Mouse (Mus musculus) spleen, postnatal 10 days (tissue): ENCODE measurements at regions not wholly inside any gene's neighbourhood (a gene's known extent, or its start where the extent isn't known, plus 50 kb on each side); places are given as distances from the start of the nearest gene placed in this dataset.
A peak's percentile ranks its signal among the peaks of the same experiment; 100 is the strongest.

ENCODE experiments used
- DNase-seq, 2 experiments: peaks; one replicate each; pipeline ENCODE4 v3.0.0; 2021 to 2022; ENCODE audit warnings: low spot score in 2 of 2

DNA sequence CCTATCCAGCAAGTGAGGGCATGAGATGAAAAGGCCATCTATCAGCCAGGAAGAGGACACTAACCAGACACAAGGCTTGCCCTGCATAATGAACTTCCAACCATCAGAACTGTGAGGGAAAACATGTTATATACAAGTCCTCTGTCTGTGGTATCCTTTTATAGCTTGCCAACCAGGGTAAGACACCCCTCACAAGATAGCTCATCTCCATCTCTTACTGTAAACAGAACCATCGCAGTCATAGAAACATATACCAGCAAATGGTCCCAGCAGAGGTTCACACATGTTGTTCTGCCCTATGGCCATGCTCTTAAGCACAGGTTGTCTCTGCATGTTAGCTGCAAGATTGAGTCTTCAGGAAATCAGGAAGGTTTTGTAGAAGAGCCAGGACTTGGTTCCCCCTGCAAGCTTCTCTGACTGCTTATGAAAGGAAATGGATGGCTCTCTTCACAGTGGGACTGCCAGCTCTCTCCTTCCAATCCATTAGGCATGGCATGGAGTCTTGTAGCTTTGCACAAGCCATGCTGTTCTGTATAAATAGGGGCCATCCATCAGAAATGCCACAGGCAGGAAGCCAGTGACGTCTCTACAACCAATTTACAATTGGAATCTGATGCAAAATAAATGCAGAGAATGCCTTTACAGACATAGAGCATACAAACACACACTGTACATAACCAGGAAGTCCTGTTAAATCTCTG lies 1514.0 kb upstream of the Lrrc6 start:
- no peak for DNase-seq

DNA sequence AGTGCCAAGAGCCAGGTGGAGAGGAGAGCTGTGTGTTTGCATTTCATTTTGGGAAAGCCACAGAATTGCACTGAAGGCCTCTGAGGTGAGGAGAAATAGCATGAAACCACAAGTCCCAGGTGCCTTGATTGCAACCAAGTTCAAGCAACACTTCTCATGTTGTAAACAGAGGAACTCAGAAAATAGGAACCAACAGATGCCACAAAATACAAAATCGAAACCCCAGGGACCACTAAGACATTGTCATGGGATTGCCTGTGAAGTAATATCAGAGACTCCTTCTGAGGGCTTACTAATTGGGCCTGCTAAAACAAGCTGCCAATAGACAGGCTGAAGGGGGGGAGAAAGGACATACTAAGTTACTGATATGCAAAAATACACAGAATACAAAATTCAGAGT lies 1510.5 kb upstream of the Lrrc6 start:
- no peak for DNase-seq

DNA sequence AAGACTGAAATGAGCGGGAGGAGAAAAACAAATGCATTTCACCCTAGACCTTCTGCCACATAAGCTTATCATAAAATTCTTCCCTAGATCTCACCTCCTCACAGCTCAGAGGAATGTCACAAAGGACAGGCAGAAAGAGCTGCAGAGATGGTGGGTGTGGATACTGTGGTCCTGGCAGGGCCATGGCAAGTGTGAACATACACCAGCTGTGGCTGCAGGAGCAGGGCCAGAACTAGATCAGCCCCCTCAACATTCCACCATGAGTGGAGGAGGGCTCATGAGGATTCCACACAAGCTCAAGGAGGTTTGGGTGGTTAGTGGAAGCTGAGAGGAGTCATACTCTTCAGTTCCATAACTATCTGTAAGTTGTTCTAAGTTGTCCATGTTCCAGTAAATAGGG lies 1509.5 kb upstream of the Lrrc6 start:
- DNase-seq, result no peak

DNA sequence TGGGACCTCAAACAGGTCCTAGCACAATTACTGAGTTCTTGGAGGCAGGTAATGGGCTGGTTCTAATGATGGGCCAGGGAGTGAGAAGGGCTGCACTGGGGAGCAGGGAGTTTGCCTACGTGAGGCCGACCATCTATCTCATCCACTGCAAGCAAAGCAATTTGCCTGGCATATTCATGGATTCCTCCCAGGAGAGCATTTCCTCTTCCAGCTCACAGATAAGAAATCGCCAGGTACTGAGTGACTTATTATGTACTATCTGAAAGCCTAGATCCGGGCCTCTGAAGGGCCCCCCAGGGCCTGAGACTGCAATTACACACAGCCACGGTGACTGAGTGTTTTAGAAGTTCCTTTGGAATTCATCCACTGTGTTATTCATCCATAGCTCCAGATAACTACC lies 1504.1 kb upstream of the Lrrc6 start:
- DNase-seq, result no peak

DNA sequence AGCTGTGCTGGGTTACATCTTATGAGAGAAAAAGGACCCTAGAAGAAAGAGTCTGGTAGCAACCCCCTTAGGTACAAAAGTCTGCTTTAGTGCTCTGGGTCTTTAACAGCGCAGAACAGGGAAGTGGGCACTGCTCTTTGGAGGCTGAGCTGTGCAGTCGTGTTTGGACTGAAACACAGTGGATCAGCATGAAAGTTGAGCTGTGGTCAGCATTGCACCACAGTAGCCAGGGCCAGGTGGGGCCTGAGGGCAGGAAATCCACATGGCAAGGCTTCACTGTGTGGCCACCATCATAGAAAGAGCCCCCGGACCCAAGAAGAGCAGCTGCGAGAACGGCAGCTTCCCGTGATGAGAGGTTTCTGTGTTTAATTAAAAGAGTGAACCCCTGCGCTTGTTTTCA lies 1495.8 kb upstream of the Lrrc6 start:
- no peak for DNase-seq

DNA sequence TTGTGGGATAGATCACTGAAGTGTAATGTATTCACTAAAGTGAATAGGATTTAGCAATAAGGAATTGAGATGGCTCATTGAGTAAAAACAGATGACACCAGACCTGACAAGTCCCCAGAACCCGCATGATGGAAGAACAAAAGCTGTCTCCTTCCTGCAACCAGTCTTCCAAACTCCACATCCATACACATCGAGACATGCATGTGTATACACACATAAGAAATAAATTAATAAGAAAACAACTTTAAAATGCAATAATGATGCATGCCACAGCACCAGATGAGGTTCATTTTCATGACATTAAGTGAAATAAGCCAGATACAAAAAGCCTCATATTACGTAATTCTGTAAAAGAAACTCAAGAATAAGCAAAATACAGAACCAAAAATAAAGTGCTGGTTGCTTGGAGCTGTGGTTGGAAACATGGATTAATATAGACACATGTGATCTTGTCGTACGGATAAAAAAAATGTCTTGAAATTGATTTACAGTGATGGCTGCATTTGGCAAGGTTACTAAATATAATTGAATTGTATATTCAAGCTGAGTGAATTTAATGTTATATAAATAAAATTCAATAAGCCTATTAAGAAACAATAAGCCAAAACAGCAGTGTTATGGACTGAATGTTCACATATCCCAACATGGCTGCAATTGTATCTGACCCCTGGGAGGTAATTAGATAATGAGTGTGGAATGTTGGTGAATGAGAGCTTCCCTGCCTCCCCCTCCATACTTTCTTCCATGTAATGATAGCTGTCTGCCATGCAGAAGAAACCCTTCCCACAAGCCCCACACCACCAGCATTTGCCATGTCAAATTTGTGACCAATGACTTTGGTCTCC lies 1488.9 kb upstream of the Lrrc6 start:
- DNase-seq, result no peak

DNA sequence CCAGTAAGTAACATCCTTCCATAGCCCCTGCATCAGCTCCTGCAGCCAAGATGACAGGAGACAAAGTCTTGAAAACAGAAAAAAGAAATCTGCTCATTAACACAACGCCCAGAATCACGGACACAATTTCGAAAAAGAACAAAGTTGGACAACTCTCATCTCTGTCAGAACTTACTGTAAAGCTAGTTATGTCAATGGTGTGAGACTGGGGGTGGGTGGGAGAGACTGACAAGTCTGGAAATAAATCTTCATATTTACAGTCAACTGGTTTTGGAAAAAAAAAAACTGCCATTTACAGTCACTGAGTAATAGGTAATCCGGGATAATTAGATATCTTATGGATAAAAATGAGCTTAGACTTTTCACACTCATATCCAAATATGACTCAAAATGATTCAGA lies 1487.2 kb upstream of the Lrrc6 start:
- DNase-seq, result no peak

DNA sequence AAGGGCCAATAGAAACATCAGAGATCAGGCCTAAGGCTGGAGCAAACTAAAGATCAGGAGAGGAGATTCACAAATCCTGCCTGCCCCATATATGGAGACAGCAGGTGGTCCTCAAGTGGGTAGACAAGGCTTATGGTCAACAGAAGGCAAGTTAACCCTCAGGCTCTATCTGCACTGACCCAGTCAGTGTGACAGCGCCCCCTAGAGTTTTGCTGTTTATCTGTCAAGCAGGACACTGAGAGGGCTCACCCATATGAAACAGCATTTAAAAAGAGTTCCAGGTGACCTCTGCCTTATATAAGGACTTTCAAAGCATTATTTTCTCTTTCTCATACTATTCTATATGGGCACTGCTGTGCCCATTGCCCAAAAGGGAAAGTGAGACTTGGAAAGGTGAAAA lies 1482.5 kb upstream of the Lrrc6 start:
- DNase-seq, result peak in 1 of 2 experiments; percentile 22

DNA sequence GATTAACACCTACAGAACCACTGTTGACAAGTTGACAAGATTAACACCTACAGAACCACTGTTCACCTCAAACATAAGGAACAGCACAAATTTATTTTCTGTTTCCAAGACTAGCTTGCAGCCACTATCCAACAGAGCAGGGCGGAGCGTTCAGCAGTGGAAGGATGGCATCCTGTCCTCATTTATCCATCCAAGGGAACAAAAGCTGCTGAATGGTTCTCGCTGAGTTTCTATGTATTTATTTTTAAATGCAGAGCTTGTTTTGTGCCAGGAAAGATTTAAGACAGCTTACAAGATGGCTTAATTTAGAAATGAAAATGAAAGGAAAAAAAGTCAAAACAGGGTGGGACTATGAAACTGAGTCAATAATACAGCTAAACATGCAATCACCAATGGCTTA lies 1481.2 kb upstream of the Lrrc6 start:
- no peak for DNase-seq

DNA sequence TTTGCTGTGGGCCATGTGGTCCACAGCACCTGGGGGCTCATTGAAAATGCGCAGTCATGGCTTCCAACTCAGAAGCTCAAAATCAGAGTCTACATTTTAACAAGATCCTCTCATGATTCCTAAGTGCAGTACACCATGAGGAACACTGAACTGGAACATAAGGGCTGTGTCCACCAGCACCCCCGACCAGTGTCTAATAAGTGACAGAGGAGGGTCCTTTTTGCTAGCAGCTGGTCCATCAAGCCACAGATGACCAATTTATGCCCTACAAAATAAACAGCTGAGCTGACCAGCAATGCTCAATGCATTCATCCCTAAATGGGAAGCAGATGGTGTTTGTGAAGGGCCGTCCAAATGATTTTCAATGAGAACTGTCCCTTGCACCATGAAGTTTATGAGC lies 1478.7 kb upstream of the Lrrc6 start:
- no peak for DNase-seq

DNA sequence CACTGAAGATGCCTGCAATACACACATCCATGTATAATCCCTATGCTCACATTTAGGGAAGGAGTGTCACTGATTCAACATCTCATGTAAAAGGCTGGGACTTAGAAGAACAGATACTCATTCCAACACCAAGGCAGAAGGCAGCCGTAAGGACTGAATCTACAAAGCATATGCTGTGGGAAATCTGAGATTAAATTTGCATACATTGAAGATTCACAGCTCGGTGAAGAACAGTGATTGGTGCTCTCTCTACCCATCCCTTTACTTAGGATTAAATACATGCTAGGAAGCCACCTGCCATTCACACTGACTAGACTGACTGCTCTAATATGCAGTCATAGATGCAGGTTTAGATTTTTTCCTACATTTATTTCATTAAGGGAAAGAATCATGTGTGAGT lies 1476.5 kb upstream of the Lrrc6 start:
- DNase-seq, result no peak

DNA sequence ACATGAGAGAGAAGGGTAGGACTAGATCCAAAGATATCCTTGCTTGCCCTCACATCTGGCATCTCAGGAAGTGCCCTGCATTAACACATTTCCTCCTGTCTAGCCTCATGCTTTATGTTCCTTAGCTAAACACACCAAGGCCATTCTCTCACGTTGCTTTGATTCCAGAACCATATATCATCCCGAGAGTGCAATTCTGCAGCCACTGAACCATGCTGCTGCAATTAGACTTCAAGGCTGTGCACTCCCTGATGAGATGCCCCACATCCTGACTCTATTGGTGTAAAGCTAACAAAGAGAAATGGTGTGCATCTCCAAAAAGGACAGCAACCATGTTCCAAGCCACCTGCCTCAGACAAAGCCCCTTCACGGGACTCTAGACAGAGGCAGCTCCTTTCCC lies 1471.3 kb upstream of the Lrrc6 start:
- no peak for DNase-seq

DNA sequence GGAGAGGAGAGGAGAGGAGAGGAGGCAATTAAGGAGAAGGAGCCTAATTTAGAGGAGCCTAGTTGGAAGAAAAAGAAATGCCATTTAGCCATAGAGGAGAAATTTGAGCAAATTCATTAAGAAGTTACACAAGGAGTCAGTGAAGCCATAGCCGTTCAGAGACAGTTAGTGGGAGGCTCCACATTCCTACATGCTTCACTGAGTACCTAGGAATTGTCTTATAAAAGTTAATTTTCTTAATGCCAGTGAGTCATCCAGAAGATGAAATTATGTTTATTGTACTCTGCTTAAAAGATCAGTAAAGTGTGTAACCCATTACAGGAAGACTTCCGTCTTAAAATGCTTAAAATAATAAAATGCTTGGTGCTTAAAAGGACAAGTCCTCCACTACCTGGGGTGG lies 1453.5 kb upstream of the Lrrc6 start:
- DNase-seq, result no peak

DNA sequence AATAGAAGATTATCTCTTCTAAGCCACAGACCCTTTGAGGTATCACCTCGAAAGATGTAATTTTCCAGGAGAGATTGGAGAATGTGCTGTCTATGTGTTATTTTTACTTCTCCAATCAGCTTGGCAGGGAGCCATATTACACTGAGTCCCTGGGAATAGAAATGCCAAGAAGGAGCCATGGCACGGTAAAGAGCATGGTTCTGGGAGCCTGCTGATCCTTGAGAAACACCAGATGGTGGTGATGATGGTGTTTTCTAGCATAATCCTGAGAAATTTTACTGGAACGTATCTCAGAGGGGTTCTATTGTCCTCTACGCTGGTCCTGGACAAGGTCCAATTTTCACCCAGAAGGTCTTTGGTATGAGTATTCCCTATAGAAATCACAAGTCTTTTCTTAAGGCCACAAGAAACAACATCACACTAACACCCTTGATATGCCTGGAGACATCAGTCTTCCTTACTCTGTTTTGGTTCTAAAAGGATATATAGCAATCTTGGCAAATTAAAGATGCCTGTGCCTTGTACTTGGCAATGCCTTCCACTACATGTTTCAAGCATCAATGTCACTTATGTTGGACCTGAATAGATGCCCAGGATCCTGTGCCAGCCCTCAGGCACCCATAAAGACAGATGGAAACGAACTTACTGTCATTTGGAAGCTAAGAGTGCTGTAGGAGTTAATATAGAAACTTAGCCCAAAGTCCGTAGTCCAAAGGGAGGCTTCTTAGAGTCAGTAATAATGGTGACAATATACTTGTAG lies 1449.8 kb upstream of the Lrrc6 start:
- DNase-seq, result no peak

DNA sequence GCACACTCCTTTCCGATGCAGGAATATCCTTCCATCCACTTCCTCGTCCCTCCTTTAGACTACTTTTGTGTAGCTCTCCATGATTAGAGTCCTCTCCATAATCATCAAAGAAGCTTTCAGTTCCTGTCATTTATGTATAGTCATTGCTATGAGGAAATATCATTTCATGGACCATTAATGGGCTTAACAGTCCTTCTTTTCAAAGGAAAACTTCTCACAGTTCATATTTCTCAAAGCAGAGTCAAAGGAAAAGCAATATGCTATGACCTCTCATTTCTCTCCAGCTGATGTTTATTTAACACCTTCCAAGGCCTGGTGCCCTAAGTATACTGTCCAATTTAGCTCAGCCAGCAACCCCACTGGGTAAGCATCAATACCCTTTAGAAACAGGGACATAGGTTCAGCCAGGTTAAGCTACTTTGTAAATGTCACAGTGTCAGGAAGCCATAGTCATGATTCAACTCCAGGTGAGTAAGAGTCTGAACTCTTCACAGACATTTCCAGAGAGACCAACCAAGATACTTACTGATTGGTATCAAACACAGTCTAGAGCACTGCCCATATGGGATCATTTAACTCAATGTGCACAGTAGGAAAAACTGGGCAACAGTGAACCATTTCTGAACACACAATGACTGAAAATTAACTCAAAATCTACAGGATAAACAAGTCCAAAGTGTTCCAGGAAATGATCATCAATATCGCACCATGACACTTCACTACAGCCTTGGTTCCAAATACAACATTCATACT lies 1443.8 kb upstream of the Lrrc6 start:
- DNase-seq, result no peak

DNA sequence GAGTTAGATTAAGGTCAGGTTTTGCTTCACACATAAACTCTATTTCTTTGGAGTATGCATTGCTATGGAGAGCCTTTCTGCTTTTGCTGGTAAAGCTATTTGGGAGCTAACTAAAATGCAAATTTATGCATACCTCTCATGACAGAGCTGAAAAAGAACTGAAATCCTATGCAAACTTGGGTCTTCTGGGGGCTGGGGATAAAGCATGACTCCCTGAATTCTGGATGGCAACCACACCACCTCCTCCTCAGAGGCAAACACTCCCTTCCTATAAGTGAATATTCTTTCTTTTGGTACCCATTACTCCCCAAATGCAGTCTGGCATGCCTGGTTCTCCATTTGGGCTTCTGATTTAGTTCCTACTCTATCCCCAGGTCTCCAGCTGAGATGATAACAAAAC lies 1442.3 kb upstream of the Lrrc6 start:
- no peak for DNase-seq

DNA sequence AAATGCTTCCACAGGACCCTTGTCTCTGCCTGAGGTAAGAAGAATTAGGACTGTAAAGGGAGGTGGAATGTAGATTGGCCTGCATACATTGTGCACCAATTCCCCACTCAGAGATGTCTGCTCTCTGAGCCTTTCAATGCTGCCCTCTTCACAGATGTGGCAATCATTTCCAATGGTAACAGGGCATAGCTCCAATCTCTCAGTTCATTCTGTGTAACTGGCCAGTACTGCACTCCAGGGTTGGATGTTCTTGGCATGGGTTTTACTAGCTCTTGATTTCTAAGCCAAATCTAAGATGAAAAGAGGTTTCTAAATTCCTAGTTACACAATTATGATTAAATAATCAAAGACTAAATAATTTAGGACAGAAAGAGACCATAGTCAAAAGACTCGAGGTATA lies 1439.8 kb upstream of the Lrrc6 start:
- DNase-seq, result no peak

DNA sequence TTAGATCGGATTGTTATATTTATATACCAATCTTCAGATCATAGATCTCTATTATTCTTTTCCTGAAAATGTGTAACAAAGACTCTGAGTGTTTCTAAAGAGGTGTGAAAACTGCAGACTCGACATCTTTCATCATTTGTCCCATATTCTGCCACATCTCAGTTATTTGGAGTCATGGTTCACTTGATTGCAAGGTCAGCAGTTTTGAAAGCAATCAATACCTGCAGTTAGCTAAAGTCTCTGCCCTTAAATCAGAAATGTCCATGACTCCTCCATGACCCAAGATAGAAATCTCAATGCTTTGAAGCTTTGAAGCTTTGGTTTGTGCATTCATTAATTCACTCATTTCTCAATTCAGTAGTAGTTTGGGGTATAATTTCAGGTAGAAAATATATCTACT lies 1424.2 kb upstream of the Lrrc6 start:
- no peak for DNase-seq

DNA sequence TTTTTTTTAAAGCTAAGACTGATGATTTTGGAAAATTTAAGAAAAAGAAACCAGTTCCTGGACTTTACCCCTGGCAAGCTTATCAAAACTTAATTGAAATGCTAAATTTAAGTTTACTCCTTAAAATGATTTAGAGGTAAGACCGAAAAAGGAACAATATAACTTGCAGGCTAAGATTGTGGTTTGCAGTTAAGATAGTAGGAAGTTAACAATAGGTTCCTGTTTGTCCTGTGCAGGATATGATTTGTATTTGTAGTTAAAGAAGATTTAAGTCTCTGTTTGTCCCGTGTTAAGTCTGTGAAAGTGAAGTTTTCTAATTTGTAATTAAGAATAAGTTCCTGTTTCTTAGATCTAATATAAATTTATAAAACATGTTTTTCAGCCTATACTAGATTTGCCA lies 1406.3 kb upstream of the Lrrc6 start:
- no peak for DNase-seq

DNA sequence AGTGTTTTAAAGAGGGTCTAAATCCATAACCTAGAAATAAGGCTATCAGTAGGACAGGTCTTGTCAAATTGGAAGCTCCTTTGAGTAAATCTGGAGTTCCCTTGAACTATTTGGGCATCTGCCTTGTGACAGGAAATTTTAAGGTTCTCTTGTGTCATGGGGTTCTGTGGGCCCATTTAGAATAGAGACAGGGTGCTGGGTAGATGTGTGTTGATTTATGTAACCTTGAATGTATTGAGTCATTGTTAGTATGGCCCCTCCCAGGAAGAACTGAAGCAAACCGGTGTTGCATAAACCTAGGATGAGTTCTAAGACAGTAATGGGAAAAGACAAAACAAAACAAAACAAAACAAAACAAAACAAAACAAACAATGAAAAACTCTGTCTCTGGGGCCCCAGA lies 1404.6 kb upstream of the Lrrc6 start:
- DNase-seq, result no peak

DNA sequence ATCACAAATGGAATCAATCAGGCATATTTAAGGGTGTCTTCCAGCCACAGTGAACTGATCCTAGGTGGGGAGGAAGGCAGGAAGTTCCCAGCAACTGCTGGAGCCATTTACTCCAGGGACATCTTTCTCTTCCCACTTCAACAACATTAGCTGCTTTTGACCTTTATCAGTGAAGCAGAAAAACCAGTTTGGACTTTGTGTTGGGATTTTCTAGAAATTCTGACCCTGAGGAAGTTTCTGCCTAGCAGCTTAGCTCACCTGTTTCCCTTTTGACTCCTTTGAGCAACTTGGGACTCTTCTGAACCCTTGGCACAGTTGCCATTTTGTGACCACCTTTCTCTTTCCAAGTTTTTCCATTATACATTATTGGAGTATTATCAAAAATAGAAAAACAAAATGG lies 1403.9 kb upstream of the Lrrc6 start:
- DNase-seq, result no peak

DNA sequence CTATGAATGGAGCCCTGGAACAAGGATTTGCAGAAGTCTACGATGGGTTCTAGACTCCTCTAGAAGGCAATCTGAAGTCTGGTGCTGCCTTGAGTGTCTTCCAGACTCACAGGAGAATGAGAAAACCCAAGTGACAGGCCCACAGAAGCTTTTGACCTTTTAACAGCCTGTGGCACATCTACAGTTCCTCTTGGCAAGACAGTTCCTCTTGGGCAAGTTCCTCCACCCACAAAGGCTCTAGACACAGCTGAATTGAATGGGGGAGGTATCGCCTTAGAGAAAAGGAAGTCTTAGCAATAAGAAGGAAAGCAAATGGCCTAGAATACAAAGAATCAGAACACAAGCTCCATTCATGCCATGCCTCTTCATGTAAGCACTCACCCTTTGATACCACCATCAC lies 1402.3 kb upstream of the Lrrc6 start:
- no peak for DNase-seq
